Mouse (Mus musculus): ENCODE data around the gene Zfp106. TPM values are rescaled to one million over a fixed set of nuclear protein-coding genes. Genes with fewer than 3 reads are reported as not detected.

Zfp106 gene
- 36.2 and 37.0 TPM in 2 replicates for polyA plus RNA-seq (2015; fragmentation: Nextera tagmentation; extraction: Ambion mirVana)

GRCm38 (mm10) chr2:120563235-120563990 lies at the start of gene Zfp106:
Gene Zfp106 (minus strand): TSS chr2:120563843.
- H3K4me3 ChIP-seq (ENCODE audit: low read length) = peak within 1 kb of the TSS; percentile 93
- H3K9me3 ChIP-seq (ENCODE audit: control insufficient read depth, low read length) = no peaks in the 10 kb centered on the region
- ATAC-seq = peak; percentile 80
- H3K4me2 ChIP-seq (ENCODE audit: low read depth, low read length) = peak within 1 kb of the TSS; percentile 72
- peak within 1 kb of the TSS; percentile 68 for H3K27ac ChIP-seq (ENCODE audit: low read length)
- H3K9ac ChIP-seq (ENCODE audit: low read depth, low read length) = peak within 1 kb of the TSS; percentile 97
- no peaks in the 10 kb centered on the region for H3K27me3 ChIP-seq (replicated peaks; ENCODE audit: control insufficient read depth, insufficient read depth, low read length)
- WGBS = under 1% methylated on average over 49 of the region's 50 CpGs
- no peaks in the 10 kb centered on the region for H3K36me3 ChIP-seq (ENCODE audit: control insufficient read depth, insufficient read depth, low read length)
- peaks cover 8% of the 10 kb centered on the region; the same call in 1 of the 2 replicates for H3K4me1 ChIP-seq (ENCODE audit: control insufficient read depth, insufficient read depth, low read length)

GRCm38 (mm10) chr2:120608830-120609723 lies 45.4 kb upstream of the Zfp106 start, which contains the start of the genes Haus2 and Lrrc57:
Gene Haus2 (plus strand): TSS chr2:120609383.
Gene Lrrc57 (minus strand): TSS chr2:120609520.
- H3K4me2 ChIP-seq (ENCODE audit: low read depth, low read length) = peak within 1 kb of the TSS; percentile 57
- under 1% methylated on average over 52 of the region's 52 CpGs for WGBS
- H3K4me1 ChIP-seq (ENCODE audit: control insufficient read depth, insufficient read depth, low read length) = peaks cover 12% of the 10 kb centered on the region
- H3K27me3 ChIP-seq (replicated peaks; ENCODE audit: control insufficient read depth, insufficient read depth, low read length) = no peaks in the 10 kb centered on the region
- peak within 1 kb of the TSS; percentile 98 for H3K4me3 ChIP-seq (ENCODE audit: low read length)
- no peaks in the 10 kb centered on the region; the same call in 1 of the 2 replicates for H3K36me3 ChIP-seq (ENCODE audit: control insufficient read depth, insufficient read depth, low read length)
- peak; percentile 99 for ATAC-seq
- H3K9ac ChIP-seq (ENCODE audit: low read depth, low read length) = peak within 1 kb of the TSS; percentile 90
- H3K27ac ChIP-seq (ENCODE audit: low read length) = peak within 1 kb of the TSS; percentile 94
- H3K9me3 ChIP-seq (ENCODE audit: control insufficient read depth, low read length) = no peaks in the 10 kb centered on the region

GRCm38 (mm10) chr2:120606021-120606690 lies 42.5 kb upstream of the Zfp106 start:
- no peaks in the 10 kb centered on the region; the same call in 1 of the 2 replicates for H3K36me3 ChIP-seq (ENCODE audit: control insufficient read depth, insufficient read depth, low read length)
- H3K4me1 ChIP-seq (ENCODE audit: control insufficient read depth, insufficient read depth, low read length) = peaks cover 10% of the 10 kb centered on the region
- no peaks in the 10 kb centered on the region for H3K27me3 ChIP-seq (replicated peaks; ENCODE audit: control insufficient read depth, insufficient read depth, low read length)
- no peak overlapping the region for H3K9ac ChIP-seq (ENCODE audit: low read depth, low read length)
- H3K27ac ChIP-seq (ENCODE audit: low read length) = no peak overlapping the region
- WGBS = 85% methylated on average over 6 of the region's 6 CpGs
- ATAC-seq = no peak
- no peak overlapping the region for H3K4me2 ChIP-seq (ENCODE audit: low read depth, low read length)
- H3K4me3 ChIP-seq (ENCODE audit: low read length) = no peak overlapping the region
- H3K9me3 ChIP-seq (ENCODE audit: control insufficient read depth, low read length) = no peaks in the 10 kb centered on the region

- ATAC-seq = no peak
- no peak overlapping the region for H3K9ac ChIP-seq (ENCODE audit: low read depth, low read length)
- H3K4me3 ChIP-seq (ENCODE audit: low read length) = no peak overlapping the region
- no peak overlapping the region for H3K27ac ChIP-seq (ENCODE audit: low read length)
- H3K36me3 ChIP-seq (ENCODE audit: control insufficient read depth, insufficient read depth, low read length) = peaks cover 19% of the 10 kb centered on the region
- H3K4me1 ChIP-seq (ENCODE audit: control insufficient read depth, insufficient read depth, low read length) = no peaks in the 10 kb centered on the region
- WGBS = 93% methylated on average over 4 of the region's 4 CpGs
- no peaks in the 10 kb centered on the region for H3K9me3 ChIP-seq (ENCODE audit: control insufficient read depth, low read length)
- H3K4me2 ChIP-seq (ENCODE audit: low read depth, low read length) = no peak overlapping the region
- H3K27me3 ChIP-seq (replicated peaks; ENCODE audit: control insufficient read depth, insufficient read depth, low read length) = no peaks in the 10 kb centered on the region
These were observed 35.9 kb upstream of the Zfp106 start for GRCm38 (mm10) chr2:120599506-120599905.

- ATAC-seq = no peak
- WGBS = 96% methylated on average over 2 of the region's 2 CpGs
These were observed 34.1 kb upstream of the Zfp106 start for GRCm38 (mm10) chr2:120597734-120598133.

GRCm38 (mm10) chr2:120592227-120592626 lies 28.6 kb upstream of the Zfp106 start:
- no peaks in the 10 kb centered on the region for H3K4me1 ChIP-seq (ENCODE audit: control insufficient read depth, insufficient read depth, low read length)
- no peak overlapping the region for H3K4me3 ChIP-seq (ENCODE audit: low read length)
- peaks cover 14% of the 10 kb centered on the region for H3K36me3 ChIP-seq (ENCODE audit: control insufficient read depth, insufficient read depth, low read length)
- H3K9me3 ChIP-seq (ENCODE audit: control insufficient read depth, low read length) = no peaks in the 10 kb centered on the region
- no peak for ATAC-seq
- 83% methylated on average over 1 of the region's 1 CpGs for WGBS
- H3K27ac ChIP-seq (ENCODE audit: low read length) = no peak overlapping the region
- H3K4me2 ChIP-seq (ENCODE audit: low read depth, low read length) = no peak overlapping the region
- H3K27me3 ChIP-seq (replicated peaks; ENCODE audit: control insufficient read depth, insufficient read depth, low read length) = no peaks in the 10 kb centered on the region
- H3K9ac ChIP-seq (ENCODE audit: low read depth, low read length) = no peak overlapping the region

More at GRCm38 (mm10) chr2:120597734-120598133, 34.1 kb upstream of the Zfp106 start:
- H3K4me2 ChIP-seq (ENCODE audit: low read depth, low read length) = no peak overlapping the region
- no peaks in the 10 kb centered on the region for H3K4me1 ChIP-seq (ENCODE audit: control insufficient read depth, insufficient read depth, low read length)
- peaks cover 19% of the 10 kb centered on the region for H3K36me3 ChIP-seq (ENCODE audit: control insufficient read depth, insufficient read depth, low read length)
- H3K4me3 ChIP-seq (ENCODE audit: low read length) = no peak overlapping the region
- no peak overlapping the region for H3K9ac ChIP-seq (ENCODE audit: low read depth, low read length)
- no peak overlapping the region for H3K27ac ChIP-seq (ENCODE audit: low read length)
- no peaks in the 10 kb centered on the region for H3K27me3 ChIP-seq (replicated peaks; ENCODE audit: control insufficient read depth, insufficient read depth, low read length)
- no peaks in the 10 kb centered on the region for H3K9me3 ChIP-seq (ENCODE audit: control insufficient read depth, low read length)

GRCm38 (mm10) chr2:120589759-120590158 lies 26.1 kb upstream of the Zfp106 start:
- WGBS = 83% methylated on average over 5 of the region's 5 CpGs
- H3K27me3 ChIP-seq (replicated peaks; ENCODE audit: control insufficient read depth, insufficient read depth, low read length) = no peaks in the 10 kb centered on the region
- H3K27ac ChIP-seq (ENCODE audit: low read length) = no peak overlapping the region
- no peaks in the 10 kb centered on the region for H3K4me1 ChIP-seq (ENCODE audit: control insufficient read depth, insufficient read depth, low read length)
- no peak overlapping the region for H3K4me3 ChIP-seq (ENCODE audit: low read length)
- no peak overlapping the region for H3K9ac ChIP-seq (ENCODE audit: low read depth, low read length)
- no peak for ATAC-seq
- no peaks in the 10 kb centered on the region for H3K9me3 ChIP-seq (ENCODE audit: control insufficient read depth, low read length)
- H3K4me2 ChIP-seq (ENCODE audit: low read depth, low read length) = no peak overlapping the region
- H3K36me3 ChIP-seq (ENCODE audit: control insufficient read depth, insufficient read depth, low read length) = 0 out of 2 replicates have a peak, but pooled peaks cover 4% of the 10 kb centered on the region

- ATAC-seq = peak; percentile 78
- 52% methylated on average over 5 of the region's 5 CpGs for WGBS
- H3K27ac ChIP-seq (ENCODE audit: low read length) = no peak overlapping the region
- H3K4me3 ChIP-seq (ENCODE audit: low read length) = no peak overlapping the region
- H3K9me3 ChIP-seq (ENCODE audit: control insufficient read depth, low read length) = no peaks in the 10 kb centered on the region
- H3K36me3 ChIP-seq (ENCODE audit: control insufficient read depth, insufficient read depth, low read length) = no peaks in the 10 kb centered on the region
- H3K27me3 ChIP-seq (replicated peaks; ENCODE audit: control insufficient read depth, insufficient read depth, low read length) = no peaks in the 10 kb centered on the region
- no peak overlapping the region for H3K9ac ChIP-seq (ENCODE audit: low read depth, low read length)
- no peaks in the 10 kb centered on the region for H3K4me1 ChIP-seq (ENCODE audit: control insufficient read depth, insufficient read depth, low read length)
- no peak overlapping the region for H3K4me2 ChIP-seq (ENCODE audit: low read depth, low read length)
These were observed 14.6 kb upstream of the Zfp106 start for GRCm38 (mm10) chr2:120578286-120578685.

All from intestine, embryonic 16.5 days (tissue).